Comparison of ENCODE assay signal across 12 mouse cellular contexts in the genomic region with DNA sequence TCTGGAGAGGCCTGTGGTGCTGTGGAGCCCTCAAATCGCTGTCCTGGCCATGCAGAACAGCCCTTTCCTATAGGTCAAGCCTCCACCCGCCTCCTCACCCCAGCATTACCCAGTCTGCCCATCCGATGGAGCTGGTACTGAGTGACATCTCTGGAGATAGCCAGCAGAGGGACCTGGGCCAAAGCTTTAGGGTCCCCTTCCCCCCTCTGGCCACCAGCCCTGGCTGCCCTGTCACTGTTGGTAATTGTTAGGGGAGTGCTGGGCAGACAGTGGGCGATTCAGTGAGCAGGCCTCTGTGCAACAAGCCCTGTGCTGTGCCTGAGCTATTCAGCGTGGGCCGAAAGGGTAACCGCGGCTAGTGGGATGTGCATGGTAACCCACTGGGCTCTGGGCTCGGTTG. TPM values are rescaled to one million over a fixed set of nuclear protein-coding genes. Genes with fewer than 3 reads are reported as not detected.
DNase-seq lines count a peak whose midpoint lies in the region.
"Had no signal": no experiment of that assay in that cellular context is flagged by ENCODE, and none has a peak within 500 bp of the region (broad histone marks: within the 10 kb centered on the region; RNA-seq: fewer than 3 reads in every experiment).

No protein-coding gene starts in this region.

- peak; percentile 69 for DNase-seq in right cerebral cortex, adult 18-20 months
- no peak for DNase-seq in right cerebral cortex, adult 2 months (ENCODE audit: low spot score in 2 of 2)
- peak; percentile 18 to 66 for DNase-seq in frontal cortex, adult 2 months (ENCODE audit: extremely low spot score in 1 of 2, low spot score in 1 of 2)
- peak; percentile 21 to 52 for DNase-seq in layer of hippocampus, postnatal 14 days (ENCODE audit: low spot score in 2 of 2)
- peak; percentile 64 for DNase-seq in telencephalon, adult 2 months (ENCODE audit: low read depth, low spot score)
- DNase-seq in adrenal gland, postnatal 4 days (ENCODE audit: low spot score in 2 of 2): no peak
- no peak for DNase-seq in heart, adult 8-10 months (ENCODE audit: low spot score)
- DNase-seq: adrenal gland, adult 8-10 months; liver, postnatal 0 days; spleen, adult 18-20 months had no signal

RNA-seq across cellular contexts. Expression of a gene that starts 15.5 kb away (rescaled TPM):
- 0.44 and 0.70 TPM in 2 replicates for polyA plus RNA-seq in frontal cortex, adult 2 months (2012; rRNA removed)
- total RNA-seq in layer of hippocampus, postnatal 14 days (2021): under 1 TPM; 0.37 to 0.91 TPM
- 10 to 100 TPM; 12.8 to 13.4 TPM for total RNA-seq in adrenal gland, postnatal 4 days (2021)
- total RNA-seq in heart, adult 8-10 months (2022): 1 to 10 TPM; 1.8 to 3.0 (median 2.6) TPM

RNA-seq across cellular contexts. Expression of a gene that starts 40.1 kb away (rescaled TPM):
- polyA plus RNA-seq in frontal cortex, adult 2 months (2012; rRNA removed): 25.6 and 28.7 TPM in 2 replicates
- 10 to 100 TPM; 28.6 to 30.5 TPM for total RNA-seq in layer of hippocampus, postnatal 14 days (2021)
- total RNA-seq in adrenal gland, postnatal 4 days (2021): under 1 TPM; 0.25 to 0.95 TPM
- under 1 TPM; 0.16 to 0.69 (median 0.21) TPM for total RNA-seq in heart, adult 8-10 months (2022)
- polyA plus RNA-seq: forebrain, embryonic 12.5 days; limb, embryonic 13.5 days had no signal

RNA-seq across cellular contexts. Expression of a gene that starts 53.5 kb away (rescaled TPM):
- 14.8 and 15.1 TPM in 2 replicates for polyA plus RNA-seq in frontal cortex, adult 2 months (2012; rRNA removed)
- 10 to 100 TPM; 19.7 to 20.3 TPM for total RNA-seq in layer of hippocampus, postnatal 14 days (2021)
- 10 to 100 TPM; 78.9 to 79.4 TPM for total RNA-seq in adrenal gland, postnatal 4 days (2021)
- 10 to 100 TPM; 17.3 to 22.2 (median 19.4) TPM for total RNA-seq in heart, adult 8-10 months (2022)

Comparison
In these comparisons a context has a peak if more than half of its experiments do, and no peak if none do; other contexts are left out.
1. DNase-seq: peak in right cerebral cortex, adult 18-20 months (single experiment), frontal cortex, adult 2 months (2 of 2), layer of hippocampus, postnatal 14 days (2 of 2) and telencephalon, adult 2 months (single experiment); none in right cerebral cortex, adult 2 months (0 of 2), adrenal gland, postnatal 4 days (0 of 2) and heart, adult 8-10 months (single experiment).
2. RNA of a gene that starts 40.1 kb away (total RNA-seq): 28.6 to 30.5 TPM in layer of hippocampus, postnatal 14 days; 0.25 to 0.95 TPM in adrenal gland, postnatal 4 days and 0.16 to 0.69 TPM in heart, adult 8-10 months; every median in the first group is over 10 times any median in the second.